Mouse (Mus musculus) thymus, adult 2 months (tissue): ENCODE results near the gene Pld1.

Source experiments
- CTCF ChIP-seq: fragments of 200-500 bp; IDR thresholded peaks from 2 replicates; pipeline ENCODE4 v1.5.1; 2012; ENCODE audit warnings: mild to moderate bottlenecking, control low read depth, low read length, moderate library complexity, borderline replicate concordance; ENCODE audit not compliant: control insufficient read depth, poor library complexity, insufficient read depth; ENCODE audit errors: extremely low read depth
- POLR2A ChIP-seq: fragments of 200-500 bp; IDR thresholded peaks from 2 replicates; pipeline ENCODE4 v1.6.1; 2012; ENCODE audit warnings: mild to moderate bottlenecking, low read length, control low read depth, moderate library complexity; ENCODE audit not compliant: control insufficient read depth, poor library complexity, insufficient read depth; ENCODE audit errors: extremely low read depth

GRCm38 (mm10) chr3:27984620-27985019 is 46.1 kb downstream of the Pld1 start:
- TF ChIP-seq POLR2A, result no peak
- no peak for TF ChIP-seq CTCF
